Mouse (Mus musculus): ENCODE results near the gene Stk11ip.

Gene Stk11ip

GRCm38 (mm10) chr1:75521321-75522031 lies at the start of gene Stk11ip:
Stk11ip (plus strand) TSS chr1:75521529.
- under 1% methylated on average over 46 of the region's 46 CpGs for WGBS

GRCm38 (mm10) chr1:75476441-75476840 lies 44.9 kb upstream of the Stk11ip start:
- WGBS = 90% methylated on average over 11 of the region's 11 CpGs

DNA sequence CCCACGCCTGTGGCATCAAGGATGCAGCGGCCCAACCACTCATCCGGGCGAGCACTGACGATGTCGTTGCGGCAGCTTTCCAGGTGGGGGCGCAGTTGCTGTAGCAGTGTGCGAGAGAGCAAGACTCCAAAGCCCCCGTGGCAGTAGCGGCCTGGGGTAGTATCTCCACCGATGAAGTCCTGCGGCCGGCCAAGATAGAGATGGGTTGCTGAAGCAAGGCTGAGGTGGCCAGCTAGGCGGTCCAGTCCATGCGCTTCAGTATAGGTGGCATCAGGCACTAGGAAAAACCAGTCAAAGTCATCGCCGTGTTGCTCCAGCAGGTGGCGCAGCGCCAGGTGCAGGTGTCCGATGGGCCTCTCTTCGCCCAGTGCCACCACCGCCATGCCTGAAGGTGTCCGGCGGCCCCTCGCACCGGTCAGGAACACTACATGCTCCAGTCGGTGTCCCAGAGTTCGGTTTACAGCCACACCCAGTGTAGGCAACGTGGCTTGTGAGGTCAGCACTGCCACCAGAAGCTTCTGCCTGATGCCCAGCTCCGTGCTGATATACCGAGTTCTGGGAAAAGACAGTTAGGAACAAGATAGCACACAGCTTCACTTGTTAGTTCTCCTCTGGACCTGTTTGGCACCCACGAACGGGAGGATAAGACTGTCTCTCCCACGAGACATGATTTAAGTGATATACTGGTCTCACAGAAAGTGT lies 43.9 kb upstream of the Stk11ip start:
- WGBS = 6% methylated on average over 35 of the region's 35 CpGs

DNA sequence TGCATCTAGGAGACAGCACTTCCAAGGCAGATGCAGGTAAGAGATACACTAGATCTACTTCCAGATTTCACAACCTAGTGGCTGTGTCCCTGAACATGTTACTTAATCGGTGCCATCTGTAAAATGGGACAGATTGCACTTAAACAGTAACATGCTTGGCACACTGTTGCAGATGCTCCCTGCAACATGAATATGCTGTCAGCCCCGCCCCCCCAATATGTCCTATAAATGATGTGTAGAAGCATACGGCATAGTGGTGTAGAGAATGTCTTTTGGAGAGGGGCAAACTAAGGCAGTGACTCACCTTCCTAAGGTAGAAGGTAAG lies 43.4 kb upstream of the Stk11ip start:
- WGBS = 23% methylated on average over 3 of the region's 3 CpGs

GRCm38 (mm10) chr1:75478497-75478896 lies 42.8 kb upstream of the Stk11ip start:
- WGBS = under 1% methylated on average over 23 of the region's 25 CpGs

GRCm38 (mm10) chr1:75478916-75479634 lies 42.3 kb upstream of the Stk11ip start, which contains the start of the genes Chpf and Tmem198:
Chpf (minus strand) TSS chr1:75479307.
Tmem198 (plus strand) TSS chr1:75479532.
- 1% methylated on average over 76 of the region's 76 CpGs for WGBS

DNA sequence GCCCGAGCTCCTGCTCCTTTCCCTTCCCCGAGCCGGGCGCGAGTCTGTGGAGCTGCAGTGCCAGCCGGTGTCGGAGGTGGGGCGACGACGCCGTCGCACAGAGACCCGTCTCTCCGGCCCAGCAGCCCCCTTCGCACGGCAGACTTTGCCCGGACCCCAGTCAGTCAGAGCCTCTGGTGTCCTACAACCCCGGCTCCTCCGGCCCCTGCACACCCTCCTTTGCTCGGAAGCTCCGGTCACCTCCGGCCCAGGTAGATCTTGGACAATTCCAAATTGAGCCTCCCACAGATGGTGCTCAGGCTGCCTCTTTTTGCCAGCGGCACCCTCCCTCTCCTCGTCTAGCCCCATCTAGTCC lies 41.7 kb upstream of the Stk11ip start:
- WGBS = 1% methylated on average over 24 of the region's 24 CpGs

DNA sequence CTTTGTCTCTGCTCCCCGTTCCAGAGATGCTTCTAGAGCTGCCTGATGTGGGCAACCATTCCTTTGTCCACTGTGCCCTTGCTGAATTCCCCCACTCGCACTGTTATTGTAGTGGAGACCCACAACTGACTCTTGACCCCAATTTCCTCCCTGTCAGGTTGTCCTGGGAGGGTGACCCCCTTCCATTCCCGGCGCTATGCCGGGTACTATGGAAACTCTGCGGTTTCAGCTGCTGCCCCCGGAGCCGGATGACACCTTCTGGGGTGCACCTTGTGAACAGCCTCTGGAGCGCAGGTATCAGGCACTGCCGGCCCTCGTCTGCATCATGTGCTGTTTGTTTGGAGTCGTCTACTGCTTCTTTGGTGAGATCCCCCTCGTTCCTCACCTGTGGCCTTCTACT lies 41.3 kb upstream of the Stk11ip start:
- WGBS = 10% methylated on average over 13 of the region's 13 CpGs

DNA sequence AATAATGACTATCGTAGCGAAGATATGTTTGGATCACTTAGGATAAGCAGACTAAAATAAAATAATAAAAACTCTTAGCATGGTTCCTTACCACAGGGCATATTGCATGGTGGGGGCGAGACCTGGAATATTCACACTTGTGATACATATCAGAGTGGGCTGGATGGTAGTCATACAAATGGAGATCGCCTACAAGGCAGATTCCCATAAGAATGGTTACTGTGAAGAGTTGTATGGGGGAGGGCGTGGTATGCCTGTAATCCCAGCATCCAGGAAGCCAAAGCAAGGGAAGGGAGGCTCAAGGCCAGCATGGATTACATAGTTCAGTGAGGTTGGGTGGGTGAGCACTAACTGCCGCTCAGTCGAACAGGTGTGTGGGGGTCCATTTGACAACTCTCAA lies 40.6 kb upstream of the Stk11ip start:
- WGBS = 47% methylated on average over 7 of the region's 7 CpGs

GRCm38 (mm10) chr1:75486561-75486960 lies 34.8 kb upstream of the Stk11ip start:
- 11% methylated on average over 24 of the region's 24 CpGs for WGBS

DNA sequence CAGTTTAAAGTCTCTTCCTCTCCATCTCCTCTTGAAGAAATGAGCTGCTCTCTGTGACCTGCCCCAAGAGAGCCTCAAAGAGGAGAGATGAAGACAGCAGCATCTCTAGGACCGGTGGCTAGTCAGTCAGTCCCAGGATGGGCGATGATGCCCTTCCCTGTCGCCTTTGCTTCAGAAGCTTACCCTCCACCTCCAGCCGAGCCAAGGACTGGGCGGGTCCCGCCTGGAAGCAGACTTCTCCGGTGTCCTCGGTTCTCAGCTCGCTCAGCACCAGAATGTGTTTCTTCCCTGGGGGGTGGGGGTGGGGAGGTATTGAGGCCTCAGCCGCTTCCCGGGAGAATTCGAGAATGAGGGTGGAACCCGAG lies 34.3 kb upstream of the Stk11ip start:
- WGBS = 2% methylated on average over 13 of the region's 13 CpGs

DNA sequence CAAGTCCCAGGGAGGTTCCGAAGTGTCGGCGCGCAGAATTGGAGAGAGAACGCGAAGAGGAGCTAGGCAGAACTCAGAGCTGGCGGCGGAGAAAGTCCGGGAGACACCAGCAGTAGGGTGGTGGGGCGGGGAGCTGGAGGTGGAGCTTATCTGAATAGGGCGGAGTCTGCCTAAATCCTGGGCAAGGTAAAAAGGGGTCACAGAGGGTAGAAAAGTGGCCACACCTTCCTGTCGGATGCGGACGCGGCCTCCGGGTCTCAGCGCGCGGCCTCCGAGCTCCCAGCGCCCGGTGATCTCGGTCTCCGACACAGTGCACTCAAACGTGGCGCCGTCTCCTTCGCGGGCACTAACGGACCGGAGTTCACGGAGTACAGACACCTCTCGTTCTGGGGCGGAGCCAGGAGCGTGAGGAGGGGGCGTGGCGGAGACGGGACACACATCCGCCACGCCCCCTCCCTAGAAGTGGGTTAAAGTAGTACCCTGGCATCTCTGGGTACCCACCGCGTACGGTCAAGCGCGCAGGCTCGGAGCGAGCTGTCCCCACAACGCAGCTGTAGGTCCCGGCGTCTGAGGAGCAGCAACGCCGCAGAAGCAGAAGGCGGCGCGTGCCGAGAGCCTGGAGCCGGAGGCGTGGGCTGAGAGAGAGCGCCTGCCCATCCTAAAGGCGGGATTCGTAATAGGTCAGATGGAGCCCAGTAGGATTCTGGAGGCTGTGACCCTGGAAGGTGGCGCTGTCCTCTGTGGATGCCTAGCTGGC lies 33.7 kb upstream of the Stk11ip start:
- WGBS = under 1% methylated on average over 62 of the region's 62 CpGs

- WGBS = 90% methylated on average over 34 of the region's 34 CpGs
Observed at GRCm38 (mm10) chr1:75490785-75491551, 30.4 kb upstream of the Stk11ip start.

- WGBS = 71% methylated on average over 24 of the region's 24 CpGs
Observed at GRCm38 (mm10) chr1:75492579-75493170, 28.7 kb upstream of the Stk11ip start.

GRCm38 (mm10) chr1:75494878-75495548 lies 26.3 kb upstream of the Stk11ip start:
- WGBS = 61% methylated on average over 12 of the region's 12 CpGs

GRCm38 (mm10) chr1:75498897-75499296 lies 22.4 kb upstream of the Stk11ip start:
- WGBS = 91% methylated on average over 4 of the region's 4 CpGs

- 85% methylated on average over 7 of the region's 7 CpGs for WGBS
Observed at GRCm38 (mm10) chr1:75499441-75499840, 21.9 kb upstream of the Stk11ip start.

- 97% methylated on average over 9 of the region's 9 CpGs for WGBS
Observed at GRCm38 (mm10) chr1:75501905-75502304, 19.4 kb upstream of the Stk11ip start.

GRCm38 (mm10) chr1:75502945-75503650 lies 18.2 kb upstream of the Stk11ip start:
- 91% methylated on average over 25 of the region's 25 CpGs for WGBS

GRCm38 (mm10) chr1:75503651-75503980 lies 17.7 kb upstream of the Stk11ip start:
- whole genome bisulfite sequencing = 81% methylated on average over 23 of the region's 23 CpGs
